Mouse (Mus musculus) layer of hippocampus, adult 18-20 months (tissue): ENCODE data around the gene Cecr2. TPM values are rescaled to one million over a fixed set of nuclear protein-coding genes. Genes with fewer than 3 reads are reported as not detected.

ENCODE experiments used
- DNase-seq, 2 experiments: peaks; one replicate each; pipeline ENCODE4 v3.0.0; 2022; ENCODE audit warnings: low spot score in 2 of 2
- total RNA-seq, 2 experiments: library from RNA; stranded (reverse); gene quantifications; 2 replicates each; pipeline ENCODE4 v1.2.3; 2021

Cecr2 gene
- total RNA-seq, 2 experiments from 2014 or later = 11.4 to 15.1 TPM

- peak; percentile 19 to 34 for DNase-seq
Observed at GRCm38 (mm10) chr6:120666761-120667421, 722 bp downstream of the Cecr2 start.

GRCm38 (mm10) chr6:120667422-120667781 lies 1.2 kb downstream of the Cecr2 start:
- no peak for DNase-seq

GRCm38 (mm10) chr6:120667911-120668310 lies 1.7 kb downstream of the Cecr2 start:
- DNase-seq = no peak

GRCm38 (mm10) chr6:120674121-120674520 lies 8.0 kb downstream of the Cecr2 start:
- no peak for DNase-seq

GRCm38 (mm10) chr6:120674881-120675280 lies 8.7 kb downstream of the Cecr2 start:
- no peak for DNase-seq

GRCm38 (mm10) chr6:120675979-120676378 lies 9.8 kb downstream of the Cecr2 start:
- no peak for DNase-seq

- DNase-seq = no peak
Observed at GRCm38 (mm10) chr6:120683351-120683750, 17.2 kb downstream of the Cecr2 start.

- no peak for DNase-seq
Observed at GRCm38 (mm10) chr6:120684750-120685149, 18.6 kb downstream of the Cecr2 start.

GRCm38 (mm10) chr6:120686872-120687650 lies 20.9 kb downstream of the Cecr2 start:
- no peak for DNase-seq

- DNase-seq = no peak
Observed at GRCm38 (mm10) chr6:120700221-120700620, 34.1 kb downstream of the Cecr2 start.

- no peak for DNase-seq
Observed at GRCm38 (mm10) chr6:120704376-120704775, 38.2 kb downstream of the Cecr2 start.

GRCm38 (mm10) chr6:120708759-120709158 lies 42.6 kb downstream of the Cecr2 start:
- no peak for DNase-seq

GRCm38 (mm10) chr6:120714806-120715205 lies 48.6 kb downstream of the Cecr2 start:
- no peak for DNase-seq

GRCm38 (mm10) chr6:120715227-120715626 lies 49.1 kb downstream of the Cecr2 start:
- no peak for DNase-seq

- DNase-seq = peak; percentile 25 to 63
Observed at GRCm38 (mm10) chr6:120715851-120716250, 49.7 kb downstream of the Cecr2 start.

- no peak for DNase-seq
Observed at GRCm38 (mm10) chr6:120716531-120716984, 50.4 kb downstream of the Cecr2 start.

- DNase-seq = no peak
Observed at GRCm38 (mm10) chr6:120725986-120726385, 59.8 kb downstream of the Cecr2 start.

GRCm38 (mm10) chr6:120736011-120736410 lies 69.8 kb downstream of the Cecr2 start:
- DNase-seq = no peak

- peak in 1 of 2 experiments; percentile 74 for DNase-seq
Observed at GRCm38 (mm10) chr6:120736566-120736965, 70.4 kb downstream of the Cecr2 start.

- DNase-seq = no peak
Observed at GRCm38 (mm10) chr6:120743130-120743529, 77.0 kb downstream of the Cecr2 start.

- no peak for DNase-seq
Observed at GRCm38 (mm10) chr6:120744266-120744665, 78.1 kb downstream of the Cecr2 start.

GRCm38 (mm10) chr6:120746416-120746815 lies 80.2 kb downstream of the Cecr2 start:
- DNase-seq = no peak

GRCm38 (mm10) chr6:120761151-120761550 lies 95.0 kb downstream of the Cecr2 start:
- no peak for DNase-seq
